Mouse (Mus musculus) adrenal gland, adult 8-10 months (tissue): ENCODE results near the gene Cbx2. TPM values are rescaled to one million over a fixed set of nuclear protein-coding genes. Genes with fewer than 3 reads are reported as not detected.

ENCODE experiments used
- DNase-seq: peaks from one replicate; pipeline ENCODE4 v3.0.0; 2022
- total RNA-seq, 4 experiments: library from RNA; stranded (reverse); gene quantifications; 2 replicates each; pipeline ENCODE4 v1.2.4; 2022

Cbx2 gene
- total RNA-seq, 4 experiments from 2014 or later = 4.6 to 8.1 (median 5.6) TPM

GRCm38 (mm10) chr11:119058041-119058995, 35.6 kb downstream of the Cbx2 start:
- DNase-seq = no peak

GRCm38 (mm10) chr11:119059256-119059655, 36.5 kb downstream of the Cbx2 start:
- DNase-seq = no peak

GRCm38 (mm10) chr11:119066841-119067240, 44.1 kb downstream of the Cbx2 start:
- no peak for DNase-seq

- no peak for DNase-seq
These were observed 49.5 kb downstream of the Cbx2 start for GRCm38 (mm10) chr11:119072239-119072638.

- no peak for DNase-seq
These were observed 50.2 kb downstream of the Cbx2 start for GRCm38 (mm10) chr11:119072986-119073385.

- no peak for DNase-seq
These were observed 51.2 kb downstream of the Cbx2 start for GRCm38 (mm10) chr11:119073876-119074433.

GRCm38 (mm10) chr11:119075805-119076204, 53.0 kb downstream of the Cbx2 start:
- no peak for DNase-seq

GRCm38 (mm10) chr11:119077755-119078154, 55.0 kb downstream of the Cbx2 start:
- DNase-seq = no peak

GRCm38 (mm10) chr11:119078691-119079444, 56.1 kb downstream of the Cbx2 start:
- DNase-seq = peak; percentile 22

- DNase-seq = no peak
These were observed 56.7 kb downstream of the Cbx2 start for GRCm38 (mm10) chr11:119079445-119079837.

GRCm38 (mm10) chr11:119080461-119081147, 57.8 kb downstream of the Cbx2 start:
- no peak for DNase-seq

Other genes starting within 250 kb of the Cbx2 start
- 10 to 100 TPM in 1 of 4 experiments, 1 to 10 TPM in 3; 5.3 to 13.6 (median 7.8) TPM for gene Rbfox3, start 111.4 kb upstream of the Cbx2 start, total RNA-seq
- gene Enpp7, start 34.8 kb upstream of the Cbx2 start, total RNA-seq = not detected
- gene Cbx8, start 18.0 kb downstream of the Cbx2 start, total RNA-seq = 10 to 100 TPM; 15.3 to 24.0 (median 16.5) TPM
- gene Cbx4, start 63.3 kb downstream of the Cbx2 start, total RNA-seq = 100 to 1,000 TPM in 1 of 4 experiments, 10 to 100 TPM in 3; 70.8 to 227 (median 87.4) TPM
- 10 to 100 TPM; 17.1 to 26.4 (median 22.0) TPM for gene Tbc1d16, start 205.5 kb downstream of the Cbx2 start, total RNA-seq
- 1 to 10 TPM in 2 of 4 experiments, under 1 TPM in 2; 0.73 to 1.9 (median 1.3) TPM for gene Ccdc40, start 205.6 kb downstream of the Cbx2 start, total RNA-seq
- gene Gaa, start 244.9 kb downstream of the Cbx2 start, total RNA-seq = 100 to 1,000 TPM; 128 to 162 (median 139) TPM